In the genomic region with DNA sequence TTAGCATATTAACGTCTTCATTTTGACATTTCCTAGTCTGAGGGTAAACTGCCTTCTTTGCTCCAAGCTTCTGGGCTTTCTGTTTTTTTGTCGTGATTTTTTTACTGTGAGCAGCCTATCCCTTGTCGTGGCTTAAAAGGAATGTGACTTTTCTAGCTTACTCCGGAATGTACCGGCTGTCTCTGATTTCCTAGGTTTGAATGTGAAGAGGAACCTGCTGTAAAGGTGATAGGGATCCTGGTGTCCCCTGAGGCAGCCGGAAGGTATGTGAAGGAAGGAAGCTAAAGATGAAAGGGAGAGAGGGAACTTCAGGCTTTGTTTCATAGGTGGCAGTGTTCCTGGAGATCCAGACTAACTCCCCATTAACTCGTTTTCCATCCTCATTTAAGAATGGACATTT, we compare ENCODE assay signal across 16 mouse cellular contexts. TPM values are rescaled to one million over a fixed set of nuclear protein-coding genes. Genes with fewer than 3 reads are reported as not detected.
DNase-seq lines count a peak whose midpoint lies in the region; ATAC-seq and TF ChIP-seq lines count a peak whose summit lies in the region.
"Had no signal": no experiment of that assay in that cellular context is flagged by ENCODE, and none has a peak within 500 bp of the region (broad histone marks: within the 10 kb centered on the region; RNA-seq: fewer than 3 reads in every experiment).

No protein-coding gene starts in this region.

- DNase-seq in kidney, postnatal 14 days = no peak
- DNase-seq in midbrain, postnatal 0 days (ENCODE audit: low spot score) = no peak
- DNase-seq in embryonic facial prominence, embryonic 11.5 days (ENCODE audit: low spot score) = peak; percentile 27
- no peak for DNase-seq in layer of hippocampus, adult 9-11 months
- no peak for DNase-seq in heart, adult 18-20 months
- DNase-seq: adrenal gland, postnatal 10 days; cerebellum, adult 11-12 months; cerebellum, postnatal 36 days; heart, postnatal 4 days; kidney, postnatal 36 days; thymus, postnatal 25 days had no signal

- no peak for ATAC-seq in kidney, embryonic 15.5 days (replicated peaks; ENCODE audit: low FRiP score)
- ATAC-seq in midbrain, postnatal 0 days (ENCODE audit: low FRiP score) = no peak
- no peak for ATAC-seq in midbrain, embryonic 16.5 days
- no peak for ATAC-seq in embryonic facial prominence, embryonic 11.5 days (replicated peaks; ENCODE audit: insufficient number of reproducible peaks, low FRiP score, low TSS enrichment, low read depth)

- H3K4me2 ChIP-seq in kidney, embryonic 15.5 days = no peak overlapping the region
- H3K4me2 ChIP-seq in midbrain, postnatal 0 days (ENCODE audit: low read depth, low read length, poor library complexity, severe bottlenecking) = no peak overlapping the region
- no peak overlapping the region for H3K4me2 ChIP-seq in midbrain, embryonic 16.5 days (ENCODE audit: low read length)
- no peak overlapping the region for H3K4me2 ChIP-seq in embryonic facial prominence, embryonic 11.5 days (ENCODE audit: low read depth, low read length)
- H3K4me2 ChIP-seq: embryonic facial prominence, embryonic 13.5 days; heart, embryonic 13.5 days; limb, embryonic 15.5 days had no signal

- H3K9me3 ChIP-seq in kidney, embryonic 15.5 days (replicated peaks) = peaks cover 15% of the 10 kb centered on the region
- peaks cover 13% of the 10 kb centered on the region; the same call in 1 of the 2 replicates for H3K9me3 ChIP-seq in midbrain, postnatal 0 days (ENCODE audit: low read length)
- H3K9me3 ChIP-seq in midbrain, embryonic 16.5 days (replicated peaks; ENCODE audit: control insufficient read depth, low read length, poor library complexity, severe bottlenecking) = peaks cover 11% of the 10 kb centered on the region
- no peaks in the 10 kb centered on the region; the same call in 1 of the 2 replicates for H3K9me3 ChIP-seq in embryonic facial prominence, embryonic 11.5 days (replicated peaks; ENCODE audit: control insufficient read depth, low read length)
- H3K9me3 ChIP-seq: limb, embryonic 15.5 days had no signal

- H3K4me1 ChIP-seq in kidney, embryonic 15.5 days = peaks cover 35% of the 10 kb centered on the region
- no peaks in the 10 kb centered on the region; the same call in 1 of the 2 replicates for H3K4me1 ChIP-seq in midbrain, postnatal 0 days (ENCODE audit: insufficient read depth, low read length)
- H3K4me1 ChIP-seq in midbrain, embryonic 16.5 days (ENCODE audit: control insufficient read depth, insufficient read depth, low read length) = peaks cover 11% of the 10 kb centered on the region
- H3K4me1 ChIP-seq in embryonic facial prominence, embryonic 11.5 days (ENCODE audit: control insufficient read depth, insufficient read depth, low read length) = no peaks in the 10 kb centered on the region; the same call in 1 of the 2 replicates

- H3K36me3 ChIP-seq in kidney, embryonic 15.5 days = peaks cover 11% of the 10 kb centered on the region
- no peaks in the 10 kb centered on the region for H3K36me3 ChIP-seq in midbrain, postnatal 0 days (ENCODE audit: insufficient read depth, low read length)
- H3K36me3 ChIP-seq in midbrain, embryonic 16.5 days (ENCODE audit: control insufficient read depth, insufficient read depth, low read length) = no peaks in the 10 kb centered on the region
- no peaks in the 10 kb centered on the region for H3K36me3 ChIP-seq in embryonic facial prominence, embryonic 11.5 days (replicated peaks; ENCODE audit: control insufficient read depth, insufficient read depth, low read depth, low read length)
- H3K36me3 ChIP-seq: embryonic facial prominence, embryonic 13.5 days; limb, embryonic 15.5 days had no signal

- WGBS in kidney, embryonic 15.5 days = 18% methylated on average over 7 of the region's 7 CpGs
- 27% methylated on average over 7 of the region's 7 CpGs for WGBS in midbrain, postnatal 0 days
- 29% methylated on average over 7 of the region's 7 CpGs for WGBS in midbrain, embryonic 16.5 days
- 30% methylated on average over 7 of the region's 7 CpGs for WGBS in embryonic facial prominence, embryonic 11.5 days

- TF ChIP-seq CTCF in midbrain, postnatal 0 days (IDR thresholded peaks at IDR 0.05) = 0 out of 2 replicates have a peak, but pooled peaks have one; percentile 2

- peak overlapping the region; percentile 82 for H3K27ac ChIP-seq in kidney, embryonic 15.5 days
- no peak overlapping the region for H3K27ac ChIP-seq in midbrain, postnatal 0 days (ENCODE audit: low read depth, low read length)
- no peak overlapping the region for H3K27ac ChIP-seq in midbrain, embryonic 16.5 days (ENCODE audit: low read length)
- no peak overlapping the region for H3K27ac ChIP-seq in embryonic facial prominence, embryonic 11.5 days (replicated peaks; ENCODE audit: low read depth, low read length)
- H3K27ac ChIP-seq: embryonic facial prominence, embryonic 13.5 days; limb, embryonic 15.5 days had no signal

- no peak overlapping the region for H3K4me3 ChIP-seq in kidney, embryonic 15.5 days (replicated peaks)
- no peak overlapping the region for H3K4me3 ChIP-seq in midbrain, postnatal 0 days (ENCODE audit: low read depth, low read length)
- no peak overlapping the region for H3K4me3 ChIP-seq in midbrain, embryonic 16.5 days (ENCODE audit: low read depth, low read length)
- H3K4me3 ChIP-seq in embryonic facial prominence, embryonic 11.5 days (ENCODE audit: low read depth, low read length) = no peak overlapping the region
- H3K4me3 ChIP-seq: embryonic facial prominence, embryonic 13.5 days; heart, embryonic 13.5 days; limb, embryonic 15.5 days had no signal

- H3K9ac ChIP-seq in kidney, embryonic 15.5 days = no peak overlapping the region
- no peak overlapping the region for H3K9ac ChIP-seq in midbrain, postnatal 0 days (replicated peaks; ENCODE audit: low read length, poor library complexity, severe bottlenecking)
- no peak overlapping the region for H3K9ac ChIP-seq in midbrain, embryonic 16.5 days (ENCODE audit: low read depth, low read length)
- H3K9ac ChIP-seq in embryonic facial prominence, embryonic 11.5 days (replicated peaks; ENCODE audit: low read length) = no peak overlapping the region
- H3K9ac ChIP-seq: embryonic facial prominence, embryonic 13.5 days; heart, embryonic 13.5 days; limb, embryonic 15.5 days had no signal

- H3K27me3 ChIP-seq in kidney, embryonic 15.5 days = no peaks in the 10 kb centered on the region
- H3K27me3 ChIP-seq in midbrain, postnatal 0 days (ENCODE audit: insufficient read depth, low read length) = peaks cover 6% of the 10 kb centered on the region
- H3K27me3 ChIP-seq in midbrain, embryonic 16.5 days (ENCODE audit: control insufficient read depth, insufficient read depth, low read depth, low read length) = peaks cover 7% of the 10 kb centered on the region
- no peaks in the 10 kb centered on the region for H3K27me3 ChIP-seq in embryonic facial prominence, embryonic 11.5 days (ENCODE audit: control insufficient read depth, insufficient read depth, low read length)
- H3K27me3 ChIP-seq: limb, embryonic 15.5 days had no signal

RNA-seq across cellular contexts. Expression of gene Spry1, which starts 28.0 kb away (rescaled TPM):
- polyA plus RNA-seq in kidney, embryonic 15.5 days (2015; fragmentation: Nextera tagmentation; extraction: Ambion mirVana) = 36.2 and 38.7 TPM in 2 replicates
- total RNA-seq in midbrain, postnatal 0 days (2014; rRNA removed) = 24.9 and 31.9 TPM in 2 replicates
- polyA plus RNA-seq in midbrain, postnatal 0 days (2015; fragmentation: Nextera tagmentation; extraction: Ambion mirVana) = 5.9 TPM in 2 replicates
- polyA plus RNA-seq in midbrain, embryonic 16.5 days (2015; fragmentation: Nextera tagmentation; extraction: Ambion mirVana) = 6.5 and 8.8 TPM in 2 replicates
- polyA plus RNA-seq in embryonic facial prominence, embryonic 11.5 days (2014; fragmentation: Nextera tagmentation; extraction: Ambion mirVana) = 10.2 and 15.1 TPM in 2 replicates
- 10 to 100 TPM; 22.8 to 25.3 TPM for total RNA-seq in heart, adult 18-20 months (2021)

RNA-seq across cellular contexts. Expression of gene Gm5148, which starts 56.6 kb away (rescaled TPM):
- polyA plus RNA-seq in kidney, embryonic 15.5 days (2015; fragmentation: Nextera tagmentation; extraction: Ambion mirVana) = 8.1 and 8.2 TPM in 2 replicates
- 13.3 and 15.7 TPM in 2 replicates for total RNA-seq in midbrain, postnatal 0 days (2014; rRNA removed)
- 17.5 and 17.8 TPM in 2 replicates for polyA plus RNA-seq in midbrain, postnatal 0 days (2015; fragmentation: Nextera tagmentation; extraction: Ambion mirVana)
- polyA plus RNA-seq in midbrain, embryonic 16.5 days (2015; fragmentation: Nextera tagmentation; extraction: Ambion mirVana) = 16.1 and 16.2 TPM in 2 replicates
- 2.6 and 3.7 TPM in 2 replicates for polyA plus RNA-seq in embryonic facial prominence, embryonic 11.5 days (2014; fragmentation: Nextera tagmentation; extraction: Ambion mirVana)
- not detected for total RNA-seq in heart, adult 18-20 months (2021)
